Mouse (Mus musculus): ENCODE results near the gene Aldoc. TPM values are rescaled to one million over a fixed set of nuclear protein-coding genes. Genes with fewer than 3 reads are reported as not detected.
A peak's percentile ranks its signal among the peaks of the same experiment; 100 is the strongest.
"Not testable (repeated sequence)": the region's sequence is repeated elsewhere in the genome, so short reads cannot be mapped to it uniquely, and the experiment has no call there.

Gene Aldoc
- 2.9 and 8.4 TPM in 2 replicates for polyA plus RNA-seq (2011; ENCODE audit: insufficient read depth, insufficient read length, low replicate concordance, missing spikeins)

DNA sequence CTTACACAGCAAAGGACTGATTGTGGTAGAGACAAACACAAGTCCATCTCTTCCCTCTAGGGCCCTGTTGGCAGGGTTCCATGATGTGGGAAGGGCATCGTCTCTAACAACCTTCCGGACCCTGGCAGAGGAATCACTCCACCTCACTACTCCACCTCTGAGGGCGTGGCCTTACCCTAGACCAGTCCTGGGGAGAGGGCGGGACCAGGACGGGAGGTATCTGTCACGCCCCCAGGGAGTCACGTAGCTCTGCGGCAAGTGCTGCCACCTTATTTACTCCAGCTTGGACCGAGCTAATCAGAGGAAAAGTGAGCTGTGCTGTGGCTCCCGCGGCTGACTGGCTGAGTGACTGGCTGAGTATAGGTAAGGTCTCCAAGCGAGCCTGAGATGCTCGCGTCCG lies at the start of gene Aldoc:
Aldoc (plus strand) TSS at position 109 of the 400 bp plus-strand sequence.
- peak within 1 kb of the TSS; percentile 15 for H3K4me3 ChIP-seq (replicated peaks; ENCODE audit: control insufficient read depth, low read depth, low read length)
- no peak within 1 kb of the TSS for H3K27ac ChIP-seq (ENCODE audit: control insufficient read depth, insufficient read depth, low read depth, low read length, poor library complexity)
- H3K4me1 ChIP-seq (ENCODE audit: control insufficient read depth, insufficient read depth, low read length) = peaks cover 4% of the 10 kb centered on the region; the same call in 1 of the 2 replicates
- 6% methylated on average over 15 of the region's 15 CpGs for WGBS
- TF ChIP-seq POLR2A (IDR thresholded peaks at IDR 0.05; ENCODE audit: borderline replicate concordance, control insufficient read depth, low read depth, low read length) (no peak), CTCF (IDR thresholded peaks at IDR 0.05; ENCODE audit: control insufficient read depth, insufficient read depth, low read length) (no peak)

DNA sequence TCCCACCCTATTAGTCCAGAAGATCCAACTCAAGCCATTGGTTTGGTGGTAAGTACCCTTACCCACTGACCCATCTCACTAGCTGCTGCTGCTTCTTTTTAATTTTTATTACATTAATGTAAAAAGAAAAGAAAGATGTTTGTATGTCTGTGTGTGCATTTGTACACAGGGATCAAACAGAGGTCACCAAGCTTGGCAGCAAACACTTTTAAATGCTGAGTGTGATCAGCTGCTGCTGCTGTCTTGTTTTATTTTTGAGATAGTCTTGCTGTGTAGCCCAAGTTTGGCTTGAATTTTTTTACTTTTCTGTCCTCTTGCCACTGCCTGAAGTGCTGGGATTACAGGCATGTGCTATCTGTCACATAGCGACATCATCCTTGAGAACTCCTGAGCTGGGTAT lies 47.2 kb upstream of the Aldoc start:
- 97% methylated on average over 1 of the region's 1 CpGs for WGBS
- Histone ChIP-seq H3K4me1 (ENCODE audit: control insufficient read depth, insufficient read depth, low read length) (no peaks in the 10 kb centered on the region; the same call in 1 of the 2 replicates), H3K27ac (ENCODE audit: control insufficient read depth, insufficient read depth, low read depth, low read length, poor library complexity) (no peak overlapping the region), H3K4me3 (replicated peaks; ENCODE audit: control insufficient read depth, low read depth, low read length) (no peak overlapping the region)
- TF ChIP-seq CTCF (IDR thresholded peaks at IDR 0.05; ENCODE audit: control insufficient read depth, insufficient read depth, low read length) = no peak
- no peak for TF ChIP-seq POLR2A (IDR thresholded peaks at IDR 0.05; ENCODE audit: borderline replicate concordance, control insufficient read depth, low read depth, low read length)

DNA sequence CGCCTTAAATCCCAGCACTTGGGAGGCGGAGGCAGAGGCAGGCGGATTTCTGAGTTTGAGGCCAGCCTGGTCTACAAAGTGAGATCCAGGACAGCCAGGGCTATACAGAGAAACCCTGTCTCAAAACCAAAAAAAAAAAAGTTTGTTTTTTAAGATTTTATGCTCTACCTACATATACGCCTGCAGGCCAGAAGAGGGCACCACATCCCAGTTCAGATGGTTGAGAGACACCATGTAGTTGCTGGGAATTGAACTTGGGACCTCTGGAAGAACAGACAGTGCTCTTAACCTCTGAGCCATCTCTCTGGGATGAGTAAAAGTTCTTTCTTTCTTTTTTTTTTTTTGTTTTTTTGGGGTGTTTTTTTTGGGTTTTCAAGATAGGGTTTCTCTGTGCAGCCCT lies 46.6 kb upstream of the Aldoc start:
- H3K4me1 ChIP-seq (ENCODE audit: control insufficient read depth, insufficient read depth, low read length); H3K4me3 ChIP-seq (replicated peaks; ENCODE audit: control insufficient read depth, low read depth, low read length); H3K27ac ChIP-seq (ENCODE audit: control insufficient read depth, insufficient read depth, low read depth, low read length, poor library complexity): not testable (repeated sequence)
- WGBS = 84% methylated on average over 4 of the region's 4 CpGs
- TF ChIP-seq CTCF (IDR thresholded peaks at IDR 0.05; ENCODE audit: control insufficient read depth, insufficient read depth, low read length) = peak; percentile 22; the same call in 1 of the 2 replicates

DNA sequence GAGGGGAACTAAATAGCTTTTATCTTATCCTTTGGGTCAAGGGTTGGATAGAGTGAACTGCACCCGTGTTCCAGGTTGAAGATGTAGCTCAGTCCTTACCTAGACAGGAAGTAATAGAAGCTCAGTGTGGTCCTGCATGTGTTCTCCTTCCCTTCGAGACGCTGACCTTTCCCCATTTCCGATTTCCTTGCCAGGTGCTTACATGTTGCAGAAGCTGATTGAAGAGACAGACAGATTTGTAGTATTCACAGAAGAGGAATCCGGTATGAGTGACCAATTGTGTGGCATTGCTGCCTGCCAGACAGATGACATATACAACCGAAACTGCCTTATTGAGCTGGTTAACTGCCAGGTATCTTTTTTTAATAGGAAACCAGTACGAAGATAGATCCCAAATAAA lies 43.9 kb upstream of the Aldoc start:
- Histone ChIP-seq H3K4me3 (replicated peaks; ENCODE audit: control insufficient read depth, low read depth, low read length) (no peak overlapping the region), H3K27ac (ENCODE audit: control insufficient read depth, insufficient read depth, low read depth, low read length, poor library complexity) (no peak overlapping the region), H3K4me1 (ENCODE audit: control insufficient read depth, insufficient read depth, low read length) (no peaks in the 10 kb centered on the region; the same call in 1 of the 2 replicates)
- 77% methylated on average over 7 of the region's 7 CpGs for WGBS
- TF ChIP-seq POLR2A (IDR thresholded peaks at IDR 0.05; ENCODE audit: borderline replicate concordance, control insufficient read depth, low read depth, low read length) = no peak
- no peak for TF ChIP-seq CTCF (IDR thresholded peaks at IDR 0.05; ENCODE audit: control insufficient read depth, insufficient read depth, low read length)

DNA sequence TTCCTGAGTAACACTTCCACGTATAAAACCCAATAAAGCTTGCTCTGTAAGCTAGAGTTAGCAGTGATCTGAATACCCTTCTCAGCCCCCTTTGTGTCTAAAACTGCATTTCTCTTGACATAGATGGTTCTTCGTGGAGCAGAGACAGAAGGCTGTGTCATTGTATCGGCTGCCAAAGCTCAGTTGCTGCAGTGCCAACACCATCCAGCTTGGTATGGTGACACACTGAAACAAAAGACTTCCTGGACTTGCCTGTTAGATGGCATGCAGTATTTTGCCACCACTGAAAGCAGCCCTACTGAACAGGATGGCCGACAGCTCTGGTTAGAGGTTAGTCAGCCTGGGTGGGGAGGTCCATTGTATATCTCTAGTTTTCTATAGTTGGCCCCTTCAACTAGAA lies 43.2 kb upstream of the Aldoc start:
- Histone ChIP-seq H3K4me1 (ENCODE audit: control insufficient read depth, insufficient read depth, low read length) (no peaks in the 10 kb centered on the region; the same call in 1 of the 2 replicates), H3K4me3 (replicated peaks; ENCODE audit: control insufficient read depth, low read depth, low read length) (no peak overlapping the region), H3K27ac (ENCODE audit: control insufficient read depth, insufficient read depth, low read depth, low read length, poor library complexity) (no peak overlapping the region)
- WGBS = 77% methylated on average over 4 of the region's 4 CpGs
- TF ChIP-seq CTCF (IDR thresholded peaks at IDR 0.05; ENCODE audit: control insufficient read depth, insufficient read depth, low read length) = no peak
- TF ChIP-seq POLR2A (IDR thresholded peaks at IDR 0.05; ENCODE audit: borderline replicate concordance, control insufficient read depth, low read depth, low read length) = no peak

DNA sequence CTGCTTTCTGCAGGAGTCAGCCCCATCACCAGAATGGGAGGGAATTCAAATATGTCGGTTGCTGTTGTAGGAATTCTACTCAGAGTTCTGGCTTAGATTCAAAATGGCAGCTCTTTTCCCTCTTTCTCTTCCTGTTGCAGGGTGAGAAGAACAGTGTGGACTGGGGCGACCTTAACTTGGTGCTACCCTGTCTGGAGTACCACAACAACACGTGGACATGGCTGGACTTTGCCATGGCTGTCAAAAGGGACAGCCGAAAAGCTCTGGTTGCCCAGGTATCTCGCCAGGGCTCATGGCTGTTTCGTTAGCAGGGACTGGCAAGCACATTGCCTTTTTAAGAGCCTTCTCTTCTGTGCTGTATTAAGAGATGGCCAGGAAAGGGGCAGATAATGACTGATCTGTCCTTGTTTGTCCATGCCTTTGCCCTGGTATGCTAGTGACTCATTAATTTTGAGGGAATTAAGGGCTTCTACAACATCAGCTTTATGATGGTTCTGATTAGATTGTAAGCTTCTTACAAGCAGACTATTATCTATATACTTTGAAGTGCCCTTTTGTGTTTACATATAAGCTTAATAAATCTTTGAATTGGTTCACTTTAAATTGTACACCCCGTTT lies 33.5 kb upstream of the Aldoc start:
- H3K4me3 ChIP-seq (replicated peaks; ENCODE audit: control insufficient read depth, low read depth, low read length) = no peak overlapping the region
- no peak overlapping the region for H3K27ac ChIP-seq (ENCODE audit: control insufficient read depth, insufficient read depth, low read depth, low read length, poor library complexity)
- no peaks in the 10 kb centered on the region for H3K4me1 ChIP-seq (ENCODE audit: control insufficient read depth, insufficient read depth, low read length)
- TF ChIP-seq CTCF (IDR thresholded peaks at IDR 0.05; ENCODE audit: control insufficient read depth, insufficient read depth, low read length) (no peak), POLR2A (IDR thresholded peaks at IDR 0.05; ENCODE audit: borderline replicate concordance, control insufficient read depth, low read depth, low read length) (no peak)
- WGBS = 85% methylated on average over 7 of the region's 7 CpGs

DNA sequence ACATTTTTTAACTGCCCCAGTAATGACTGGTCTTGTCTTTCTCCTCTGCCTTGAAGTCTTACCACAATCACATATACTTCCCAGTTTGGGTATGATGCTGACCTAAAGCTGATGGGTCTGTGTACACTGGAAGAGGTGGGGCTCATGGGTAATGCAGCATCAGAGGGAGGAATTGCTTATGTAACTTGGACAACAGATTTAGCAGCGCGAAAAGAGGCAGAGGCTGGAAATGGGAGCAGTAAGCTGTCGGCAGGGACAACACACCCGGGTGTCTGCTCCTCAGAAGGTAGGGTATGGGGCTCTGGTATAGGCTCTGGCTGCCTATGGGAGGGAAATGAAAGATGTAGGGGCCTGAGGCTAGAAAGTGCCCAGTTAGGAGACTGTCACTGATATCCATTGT lies 32.1 kb upstream of the Aldoc start, which contains the start of gene BC030499:
BC030499 (plus strand) TSS at position 188 of the 400 bp plus-strand sequence.
- Histone ChIP-seq H3K4me3 (replicated peaks; ENCODE audit: control insufficient read depth, low read depth, low read length) (no peak within 1 kb of the TSS), H3K27ac (ENCODE audit: control insufficient read depth, insufficient read depth, low read depth, low read length, poor library complexity) (no peak within 1 kb of the TSS), H3K4me1 (ENCODE audit: control insufficient read depth, insufficient read depth, low read length) (no peaks in the 10 kb centered on the region)
- TF ChIP-seq CTCF (IDR thresholded peaks at IDR 0.05; ENCODE audit: control insufficient read depth, insufficient read depth, low read length) = no peak
- no peak for TF ChIP-seq POLR2A (IDR thresholded peaks at IDR 0.05; ENCODE audit: borderline replicate concordance, control insufficient read depth, low read depth, low read length)
- 93% methylated on average over 4 of the region's 4 CpGs for WGBS

DNA sequence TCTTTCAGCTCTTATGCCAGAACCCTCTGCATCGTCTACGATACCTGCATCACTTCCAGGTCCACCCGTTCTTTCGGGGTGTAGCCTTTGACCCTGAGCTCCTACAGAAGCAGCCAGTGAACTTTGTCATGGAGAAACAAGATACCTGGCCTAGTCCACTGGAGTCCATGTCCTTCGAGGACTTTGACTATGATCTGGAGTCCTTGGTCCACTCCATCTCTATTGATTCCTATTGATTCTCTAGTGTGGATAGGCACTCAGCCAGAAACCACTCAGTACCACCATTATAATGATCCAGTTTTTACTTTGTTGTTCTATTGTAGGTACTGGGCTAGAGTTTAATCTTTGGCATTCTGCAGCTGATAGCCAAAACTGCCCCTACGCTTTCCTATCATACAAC lies 28.2 kb upstream of the Aldoc start:
- H3K4me3 ChIP-seq (replicated peaks; ENCODE audit: control insufficient read depth, low read depth, low read length) = no peak overlapping the region
- 88% methylated on average over 6 of the region's 6 CpGs for WGBS
- no peaks in the 10 kb centered on the region for H3K4me1 ChIP-seq (ENCODE audit: control insufficient read depth, insufficient read depth, low read length)
- no peak overlapping the region for H3K27ac ChIP-seq (ENCODE audit: control insufficient read depth, insufficient read depth, low read depth, low read length, poor library complexity)
- TF ChIP-seq CTCF (IDR thresholded peaks at IDR 0.05; ENCODE audit: control insufficient read depth, insufficient read depth, low read length) (no peak), POLR2A (IDR thresholded peaks at IDR 0.05; ENCODE audit: borderline replicate concordance, control insufficient read depth, low read depth, low read length) (no peak)
